Mouse (Mus musculus) bone marrow macrophage, adult 2 months (primary cell): Measurements from ENCODE around the gene Miga1.
"Not testable (repeated sequence)": the region's sequence is repeated elsewhere in the genome, so short reads cannot be mapped to it uniquely, and the experiment has no call there.

Source experiments
- CTCF ChIP-seq: IDR thresholded peaks from 2 replicates; pipeline ENCODE4 v1.5.1; 2012; ENCODE audit warnings: low read depth, mild to moderate bottlenecking, low read length, moderate library complexity
- POLR2A ChIP-seq: IDR thresholded peaks from 2 replicates; pipeline ENCODE4 v1.6.1; 2012; ENCODE audit warnings: mild to moderate bottlenecking, low read depth, low read length, borderline replicate concordance

DNA sequence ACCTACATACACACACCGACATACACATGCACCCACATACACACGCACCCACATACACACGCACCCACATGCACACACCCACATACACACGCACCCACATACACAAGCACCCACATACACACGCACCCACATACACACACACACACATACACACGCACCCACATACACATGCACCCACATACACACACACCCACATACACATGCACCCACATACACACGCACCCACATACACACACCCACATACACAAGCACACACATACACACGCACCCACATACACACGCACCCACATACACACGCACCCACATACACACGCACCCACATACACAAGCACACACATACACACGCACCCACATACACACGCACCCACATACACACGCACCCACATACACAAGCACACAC is 25.5 kb downstream of the Miga1 start:
- TF ChIP-seq CTCF, POLR2A: not testable (repeated sequence)
